ENCODE assay signal across 19 mouse cellular contexts in the genomic region with DNA sequence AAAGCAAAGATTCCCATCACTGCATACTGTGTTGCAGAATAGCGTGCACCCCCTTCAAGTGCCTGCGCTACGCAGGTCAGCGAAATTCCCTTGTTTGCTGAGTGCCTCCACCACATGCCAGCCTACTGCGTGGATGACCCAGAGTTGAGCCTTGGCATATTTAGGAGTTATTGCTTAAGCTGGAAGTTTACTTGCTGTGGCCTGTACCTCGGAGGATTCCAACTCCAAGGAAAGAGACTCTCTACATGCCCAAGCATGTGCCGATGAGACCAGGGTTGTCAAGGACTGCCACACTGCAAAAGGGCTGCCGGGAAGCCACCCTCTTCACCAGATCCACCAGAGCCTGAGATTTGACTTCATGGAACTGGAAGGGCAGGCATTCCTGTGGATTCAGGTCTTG.
DNase-seq lines count a peak whose midpoint lies in the region; ATAC-seq lines count a peak whose summit lies in the region.
"Had no signal": no experiment of that assay in that cellular context is flagged by ENCODE, and none has a peak within 500 bp of the region (broad histone marks: within the 10 kb centered on the region; RNA-seq: fewer than 3 reads in every experiment).

No protein-coding gene starts in this region.

- no peak overlapping the region for H3K4me3 ChIP-seq in hindbrain, embryonic 14.5 days (replicated peaks; ENCODE audit: low read length)

- no peaks in the 10 kb centered on the region for H3K27me3 ChIP-seq in hindbrain, embryonic 14.5 days (ENCODE audit: control insufficient read depth, insufficient read depth, low read length)
- H3K27me3 ChIP-seq: CH12.LX, Patski had no signal

- intact Hi-C loops in heart, postnatal 14 days (cut with DNase I): no loop called here

- H3K9ac ChIP-seq in hindbrain, embryonic 14.5 days: no peak overlapping the region

- WGBS in hindbrain, embryonic 14.5 days: 98% methylated on average over 8 of the region's 8 CpGs

- H3K4me2 ChIP-seq in hindbrain, embryonic 14.5 days (replicated peaks): no peak overlapping the region

- H3K27ac ChIP-seq in hindbrain, embryonic 14.5 days: no peak overlapping the region

- DNase-seq in fat pad, adult 2 months (ENCODE audit: extremely low read depth, low read depth, low spot score): peak; percentile 79
- DNase-seq in gonadal fat pad, adult 2 months (ENCODE audit: low read depth): peak; percentile 91
- no peak for DNase-seq in hindbrain, embryonic 14.5 days (ENCODE audit: low spot score)
- DNase-seq in heart, postnatal 14 days: no peak
- DNase-seq: adrenal gland, adult 2 months; adrenal gland, adult 8-10 months; adrenal gland, postnatal 10 days; adrenal gland, postnatal 14 days; adrenal gland, postnatal 25 days; adrenal gland, postnatal 36 days; B cell, adult 2 months; cerebellum, adult 11 months; cerebellum, adult 11-12 months; cerebellum, adult 18-20 months had no signal

- H3K36me3 ChIP-seq in hindbrain, embryonic 14.5 days (replicated peaks; ENCODE audit: control insufficient read depth, insufficient read depth): no peaks in the 10 kb centered on the region
- H3K36me3 ChIP-seq: G1E had no signal

- no peak for ATAC-seq in hindbrain, embryonic 14.5 days (ENCODE audit: low FRiP score)
- ATAC-seq: activated CD4-positive, CD25-positive, alpha-beta regulatory T cell, adult 4 months; CD4-positive, CD25-positive, alpha-beta regulatory T cell, adult 4 months; Patski had no signal

- no peaks in the 10 kb centered on the region; the same call in 1 of the 2 replicates for H3K4me1 ChIP-seq in hindbrain, embryonic 14.5 days (replicated peaks; ENCODE audit: control insufficient read depth, insufficient read depth, low read length)

- H3K9me3 ChIP-seq in hindbrain, embryonic 14.5 days (ENCODE audit: control insufficient read depth, low read length): no peaks in the 10 kb centered on the region

Comparison
In these comparisons a context has a peak if more than half of its experiments do, and no peak if none do; other contexts are left out.
1. DNase-seq: peak in fat pad, adult 2 months (single experiment) and gonadal fat pad, adult 2 months (single experiment); none in hindbrain, embryonic 14.5 days (single experiment) and heart, postnatal 14 days (0 of 2).